Mouse (Mus musculus): ENCODE results near the gene Krt80.

- TF ChIP-seq CTCF (conservative IDR thresholded peaks at IDR 0.05; ENCODE audit: low read length) (no peak), NANOG (IDR thresholded peaks at IDR 0.05; ENCODE audit: borderline replicate concordance, low read length) (no peak), POU5F1 (IDR thresholded peaks at IDR 0.05; ENCODE audit: borderline replicate concordance, low read length) (no peak)
These were observed 47.9 kb downstream of the Krt80 start for GRCm38 (mm10) chr15:101322106-101322505.

Data from E14TG2a.4 (cell line).